Mouse (Mus musculus) myocyte (in vitro differentiated cells): Measurements from ENCODE around the gene Hes2. TPM values are rescaled to one million over a fixed set of nuclear protein-coding genes. Genes with fewer than 3 reads are reported as not detected.

Experiments
- H3K27me3 ChIP-seq: one replicate; pipeline ENCODE4 v1.6.1; 2011; ENCODE audit not compliant: control insufficient read depth, insufficient read depth, insufficient read length
- H3K36me3 ChIP-seq: one replicate; pipeline ENCODE4 v1.6.1; 2011; ENCODE audit not compliant: control insufficient read depth, insufficient read depth
- H3K4me2 ChIP-seq: one replicate; pipeline ENCODE4 v1.6.1; 2011; ENCODE audit warnings: low read depth, control low read depth
- H3K4me3 ChIP-seq: one replicate; pipeline ENCODE4 v1.5.1; 2011; ENCODE audit warnings: mild to moderate bottlenecking, control low read depth, moderate library complexity
- H3K79me2 ChIP-seq: one replicate; pipeline ENCODE4 v1.6.1; 2011; ENCODE audit not compliant: control insufficient read depth, insufficient read depth
- H3ac ChIP-seq: one replicate; pipeline ENCODE4 v1.6.1; 2011; ENCODE audit not compliant: control insufficient read depth, insufficient read length
- CEBPB ChIP-seq: IDR thresholded peaks from 2 replicates; pipeline ENCODE4 v1.6.1; 2011; ENCODE audit warnings: mild to moderate bottlenecking, moderate library complexity; ENCODE audit not compliant: poor library complexity, insufficient read depth, severe bottlenecking
- E2F4 ChIP-seq: IDR thresholded peaks from one replicate; pipeline ENCODE4 v1.6.1; 2011; ENCODE audit warnings: mild to moderate bottlenecking, control low read depth, moderate library complexity; ENCODE audit not compliant: insufficient read depth
- MAX ChIP-seq: IDR thresholded peaks from one replicate; pipeline ENCODE4 v1.6.1; 2011; ENCODE audit warnings: low read depth, mild to moderate bottlenecking, control low read depth
- MYOD1 ChIP-seq, 3 experiments: IDR thresholded peaks; one replicate each; pipeline ENCODE4 v1.6.1; 2011; ENCODE audit warnings: control low read depth in 2 of 3, low read depth in 2 of 3, mild to moderate bottlenecking in 2 of 3, moderate library complexity in 1 of 3; ENCODE audit not compliant: insufficient read length in 2 of 3, control insufficient read depth in 1 of 3
- MYOG ChIP-seq, 3 experiments: IDR thresholded peaks; one replicate each; pipeline ENCODE4 v1.6.1; 2011; ENCODE audit warnings: control low read depth in 2 of 3, low read depth in 2 of 3, mild to moderate bottlenecking in 2 of 3; ENCODE audit not compliant: insufficient read length in 2 of 3, control insufficient read depth in 1 of 3, insufficient read depth in 1 of 3
- POLR2A ChIP-seq: IDR thresholded peaks from one replicate; pipeline ENCODE4 v1.6.1; 2011; ENCODE audit warnings: low read depth, mild to moderate bottlenecking, control low read depth, moderate library complexity; ENCODE audit not compliant: insufficient read length
- POLR2AphosphoS2 ChIP-seq: IDR thresholded peaks from one replicate; pipeline ENCODE4 v1.6.1; 2011; ENCODE audit warnings: low read depth, control low read depth; ENCODE audit not compliant: insufficient read length
- REST ChIP-seq: IDR thresholded peaks from one replicate; pipeline ENCODE4 v1.6.1; 2011; ENCODE audit warnings: mild to moderate bottlenecking, control low read depth, moderate library complexity; ENCODE audit not compliant: insufficient read depth, insufficient read length
- SRF ChIP-seq: IDR thresholded peaks from one replicate; pipeline ENCODE4 v1.6.1; 2011; ENCODE audit warnings: low read depth; ENCODE audit not compliant: control insufficient read depth, insufficient read length
- TCF12 ChIP-seq: IDR thresholded peaks from one replicate; pipeline ENCODE4 v1.6.1; 2011; ENCODE audit warnings: mild to moderate bottlenecking, control low read depth; ENCODE audit not compliant: poor library complexity, insufficient read depth, severe bottlenecking
- TCF3 ChIP-seq: IDR thresholded peaks from one replicate; pipeline ENCODE4 v1.6.1; 2011; ENCODE audit warnings: low read depth, control low read depth; ENCODE audit not compliant: insufficient read length
- USF1 ChIP-seq: IDR thresholded peaks from one replicate; pipeline ENCODE4 v1.6.1; 2011; ENCODE audit warnings: low read depth, mild to moderate bottlenecking, control low read depth, moderate library complexity
- polyA plus RNA-seq: library from polyadenylated mRNA; unstranded; fragments of >200 nt; fragmentation: generic; extraction: Trizol; gene quantifications from one replicate; pipeline ENCODE4 v1.2.1, GENCODE M21; 2012; ENCODE audit warnings: missing spikeins

Gene Hes2
- polyA plus RNA-seq, 1 experiment = not detected

DNA sequence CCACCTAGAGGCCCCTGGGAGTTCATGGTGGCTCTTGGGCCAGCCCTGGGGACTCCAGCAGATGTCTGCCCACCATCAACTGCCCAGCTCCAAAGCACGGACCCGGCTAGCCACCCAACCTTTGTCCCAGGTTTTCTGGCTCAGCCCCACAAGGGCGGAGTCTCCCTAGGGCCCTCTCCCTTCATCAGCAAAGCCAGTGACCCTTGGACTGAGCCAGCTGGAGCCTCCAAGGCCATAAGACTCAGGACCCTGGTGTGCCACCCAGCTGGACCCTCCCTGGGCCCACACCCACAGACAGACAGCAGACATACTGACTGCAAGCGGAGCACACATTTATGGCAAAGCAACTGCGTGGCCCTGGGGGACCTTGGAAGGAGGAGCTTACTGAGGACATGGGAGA, 29.9 kb upstream of the Hes2 start:
- Histone ChIP-seq H3K4me2 (no peak overlapping the region), H3K4me3 (no peak overlapping the region), H3K79me2 (no peaks in the 10 kb centered on the region), H3K36me3 (no peaks in the 10 kb centered on the region), H3ac (no peak overlapping the region), H3K27me3 (peaks cover 74% of the 10 kb centered on the region)
- TF ChIP-seq REST (no peak), CEBPB (no peak), MYOG (IDR thresholded peaks at IDR 0.05; ENCODE audit: control insufficient read depth in 1 of 3, insufficient read depth in 1 of 3, insufficient read length in 2 of 3, low read depth in 2 of 3) (no peak), E2F4 (no peak)

DNA sequence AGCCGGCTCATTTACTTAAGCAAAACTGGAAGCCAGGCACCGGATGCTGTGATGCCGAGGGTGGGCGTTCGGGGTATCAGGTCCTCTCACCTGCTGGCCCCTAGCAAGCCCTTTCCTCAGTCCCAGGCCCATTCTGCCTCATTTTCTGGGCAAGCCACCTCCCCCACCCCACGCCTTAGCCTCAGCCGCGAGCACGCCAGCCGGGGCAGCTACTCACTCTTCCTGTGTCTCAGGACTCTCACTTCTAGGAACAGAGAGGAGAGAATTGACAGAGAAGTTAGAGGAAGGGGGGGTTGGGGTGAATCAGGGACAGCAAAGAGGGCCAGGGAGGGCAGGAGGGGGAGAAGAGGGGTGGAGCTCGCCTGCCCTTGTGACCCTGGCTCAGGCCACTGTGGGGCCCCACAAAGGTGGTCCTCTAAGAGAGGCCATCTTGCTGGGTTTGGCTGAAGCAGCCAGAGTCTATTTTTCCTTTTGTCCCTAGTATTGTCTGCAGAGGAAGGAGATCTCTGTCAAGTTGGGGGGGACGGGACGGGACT, 29.2 kb upstream of the Hes2 start:
- H3K79me2 ChIP-seq = no peaks in the 10 kb centered on the region
- peaks cover 69% of the 10 kb centered on the region for H3K27me3 ChIP-seq
- no peaks in the 10 kb centered on the region for H3K36me3 ChIP-seq
- TF ChIP-seq REST = no peak
- no peak for TF ChIP-seq POLR2AphosphoS2
- no peak for TF ChIP-seq TCF3
- TF ChIP-seq CEBPB = no peak
- no peak for TF ChIP-seq SRF
- no peak for TF ChIP-seq USF1
- H3K4me3 ChIP-seq = no peak overlapping the region
- no peak overlapping the region for H3K4me2 ChIP-seq
- no peak overlapping the region for H3ac ChIP-seq

- no peak for TF ChIP-seq E2F4
- peak in 1 of 3 experiments; percentile 1 for TF ChIP-seq MYOD1 (IDR thresholded peaks at IDR 0.05; ENCODE audit: control insufficient read depth in 1 of 3, insufficient read length in 2 of 3, low read depth in 2 of 3)
- Histone ChIP-seq H3K36me3 (no peaks in the 10 kb centered on the region), H3ac (peak overlapping the region; percentile 29), H3K4me3 (no peak overlapping the region), H3K27me3 (peaks cover 53% of the 10 kb centered on the region), H3K4me2 (peak overlapping the region; percentile 67), H3K79me2 (no peaks in the 10 kb centered on the region)
Measured at GRCm38 (mm10) chr4:152130771-152131653, 27.7 kb upstream of the Hes2 start.

GRCm38 (mm10) chr4:152131809-152132771, 26.6 kb upstream of the Hes2 start:
- TF ChIP-seq REST = no peak
- TF ChIP-seq E2F4 = no peak
- no peak for TF ChIP-seq POLR2AphosphoS2
- no peak for TF ChIP-seq USF1
- no peak for TF ChIP-seq MAX
- TF ChIP-seq SRF = no peak
- no peak for TF ChIP-seq TCF3
- peak in 2 of 3 experiments; percentile 1 to 16 for TF ChIP-seq MYOG (IDR thresholded peaks at IDR 0.05; ENCODE audit: control insufficient read depth in 1 of 3, insufficient read depth in 1 of 3, insufficient read length in 2 of 3, low read depth in 2 of 3)
- no peak for TF ChIP-seq CEBPB
- no peak for TF ChIP-seq POLR2A
- peak in 1 of 3 experiments; percentile 25 for TF ChIP-seq MYOD1 (IDR thresholded peaks at IDR 0.05; ENCODE audit: control insufficient read depth in 1 of 3, insufficient read length in 2 of 3, low read depth in 2 of 3)
- TF ChIP-seq TCF12 = no peak
- Histone ChIP-seq H3K4me3 (no peak overlapping the region), H3K27me3 (peaks cover 42% of the 10 kb centered on the region), H3K4me2 (peak overlapping the region; percentile 67), H3ac (no peak overlapping the region), H3K36me3 (no peaks in the 10 kb centered on the region), H3K79me2 (no peaks in the 10 kb centered on the region)

GRCm38 (mm10) chr4:152132772-152133169, 25.9 kb upstream of the Hes2 start:
- no peaks in the 10 kb centered on the region for H3K79me2 ChIP-seq
- TF ChIP-seq SRF = no peak
- no peak for TF ChIP-seq MYOD1 (IDR thresholded peaks at IDR 0.05; ENCODE audit: control insufficient read depth in 1 of 3, insufficient read length in 2 of 3, low read depth in 2 of 3)
- TF ChIP-seq POLR2AphosphoS2 = no peak
- no peak for TF ChIP-seq E2F4
- TF ChIP-seq TCF12 = no peak
- no peak for TF ChIP-seq CEBPB
- TF ChIP-seq TCF3 = no peak
- no peak for TF ChIP-seq POLR2A
- H3K4me2 ChIP-seq = no peak overlapping the region
- no peak overlapping the region for H3K4me3 ChIP-seq
- H3K27me3 ChIP-seq = peaks cover 38% of the 10 kb centered on the region
- H3K36me3 ChIP-seq = no peaks in the 10 kb centered on the region
- H3ac ChIP-seq = no peak overlapping the region
